Mouse (Mus musculus): ENCODE results near the gene Qrfpr. TPM values are rescaled to one million over a fixed set of nuclear protein-coding genes. Genes with fewer than 3 reads are reported as not detected.

Qrfpr gene
- not detected in 2 replicates for polyA plus RNA-seq (2016; fragmentation: Nextera tagmentation; extraction: Ambion mirVana)

DNA sequence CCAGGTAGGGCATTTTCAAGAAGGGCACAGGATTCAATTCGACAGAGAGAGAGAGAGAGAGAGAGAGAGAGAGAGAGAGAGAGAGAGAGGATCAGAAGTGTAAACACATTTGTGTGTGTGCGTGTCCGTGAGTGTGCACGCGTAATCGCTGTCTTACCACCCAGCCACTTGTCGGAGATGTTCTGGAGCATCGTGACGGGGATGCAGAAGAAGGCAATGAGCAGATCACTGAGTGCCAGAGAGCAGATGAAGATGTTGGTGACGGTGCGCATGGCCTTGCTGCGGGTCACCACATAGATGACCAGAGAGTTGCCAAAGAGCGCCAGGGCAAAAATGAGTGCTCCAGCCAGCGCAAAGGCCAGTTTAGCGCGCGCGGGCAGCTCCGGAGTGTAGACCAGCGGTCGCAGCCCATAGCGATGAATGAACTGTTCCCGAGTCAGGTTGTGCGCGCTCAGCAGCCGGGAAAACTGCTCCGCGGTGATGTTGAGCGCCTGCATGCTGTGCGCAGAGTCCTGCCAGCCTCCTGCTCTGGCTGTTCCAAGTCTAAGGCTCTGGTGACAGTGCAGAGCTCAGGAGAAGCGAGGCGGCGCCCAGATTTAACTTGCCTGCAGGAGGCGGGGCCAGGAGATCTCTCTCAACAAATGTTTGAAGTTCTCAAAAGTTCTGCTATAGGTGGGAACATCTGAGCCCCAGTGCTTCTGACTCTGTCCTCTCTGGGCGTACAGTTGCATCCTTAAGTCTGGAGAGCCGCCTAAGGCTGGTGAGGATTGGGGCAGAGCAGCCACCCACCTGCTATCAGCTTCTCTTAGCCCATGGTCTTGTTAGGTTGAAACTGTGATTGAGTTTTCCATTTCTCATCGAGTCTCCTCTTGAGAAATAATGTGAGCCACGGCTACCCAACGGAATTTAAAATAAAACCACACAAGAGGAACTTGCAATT, at the start of gene Qrfpr:
TSS of gene Qrfpr (minus strand) at position 571 of the 940 bp plus-strand sequence.
- Histone ChIP-seq H3K4me3 (peak within 1 kb of the TSS; percentile 15; the same call in 1 of the 2 replicates), H3K27ac (no peak within 1 kb of the TSS), H3K9ac (no peak within 1 kb of the TSS), H3K36me3 (no peaks in the 10 kb centered on the region), H3K9me3 (no peaks in the 10 kb centered on the region), H3K4me1 (peaks cover 7% of the 10 kb centered on the region; the same call in 1 of the 2 replicates), H3K27me3 (replicated peaks) (peaks cover 27% of the 10 kb centered on the region), H3K4me2 (replicated peaks) (peak within 1 kb of the TSS; percentile 58)
- ATAC-seq (ENCODE audit: low FRiP score, low read depth): 0 out of 2 replicates have a peak, but pooled peaks have one; percentile 48
- WGBS: 12% methylated on average over 39 of the region's 39 CpGs

DNA sequence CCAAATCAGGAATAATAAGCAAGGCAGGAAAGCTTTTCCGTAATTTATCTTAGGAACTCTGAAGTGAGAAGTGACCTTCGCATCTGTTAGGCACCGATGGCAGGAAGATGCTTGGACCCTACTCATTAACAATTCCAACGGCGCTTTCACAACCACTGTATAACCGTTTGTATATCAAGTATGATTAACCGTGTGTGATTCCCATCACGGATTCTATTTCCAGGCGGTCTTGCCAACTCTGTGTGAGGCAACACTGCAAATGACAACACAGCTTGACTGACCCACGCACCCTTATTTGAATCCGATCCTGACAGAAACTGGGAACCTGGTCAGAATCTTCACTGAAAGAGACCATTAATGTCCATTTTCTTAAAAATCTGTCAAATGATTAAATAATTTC, 41.8 kb upstream of the Qrfpr start:
- no peak overlapping the region for H3K4me3 ChIP-seq
- 93% methylated on average over 11 of the region's 11 CpGs for WGBS
- no peaks in the 10 kb centered on the region for H3K27me3 ChIP-seq (replicated peaks)
- H3K9me3 ChIP-seq: no peaks in the 10 kb centered on the region
- H3K9ac ChIP-seq: no peak overlapping the region
- H3K4me1 ChIP-seq: no peaks in the 10 kb centered on the region
- H3K27ac ChIP-seq: no peak overlapping the region
- ATAC-seq (ENCODE audit: low FRiP score, low read depth): no peak
- H3K4me2 ChIP-seq (replicated peaks): no peak overlapping the region
- no peaks in the 10 kb centered on the region for H3K36me3 ChIP-seq

- no peaks in the 10 kb centered on the region for H3K36me3 ChIP-seq
- ATAC-seq (ENCODE audit: low FRiP score, low read depth): no peak
- no peaks in the 10 kb centered on the region for H3K27me3 ChIP-seq (replicated peaks)
- no peak overlapping the region for H3K9ac ChIP-seq
- no peaks in the 10 kb centered on the region for H3K4me1 ChIP-seq
- no peak overlapping the region for H3K27ac ChIP-seq
- WGBS: 71% methylated on average over 4 of the region's 4 CpGs
- H3K4me2 ChIP-seq (replicated peaks): no peak overlapping the region
- H3K4me3 ChIP-seq: no peak overlapping the region
- no peaks in the 10 kb centered on the region for H3K9me3 ChIP-seq
These were observed 41.2 kb upstream of the Qrfpr start for GRCm38 (mm10) chr3:36263265-36263664.

DNA sequence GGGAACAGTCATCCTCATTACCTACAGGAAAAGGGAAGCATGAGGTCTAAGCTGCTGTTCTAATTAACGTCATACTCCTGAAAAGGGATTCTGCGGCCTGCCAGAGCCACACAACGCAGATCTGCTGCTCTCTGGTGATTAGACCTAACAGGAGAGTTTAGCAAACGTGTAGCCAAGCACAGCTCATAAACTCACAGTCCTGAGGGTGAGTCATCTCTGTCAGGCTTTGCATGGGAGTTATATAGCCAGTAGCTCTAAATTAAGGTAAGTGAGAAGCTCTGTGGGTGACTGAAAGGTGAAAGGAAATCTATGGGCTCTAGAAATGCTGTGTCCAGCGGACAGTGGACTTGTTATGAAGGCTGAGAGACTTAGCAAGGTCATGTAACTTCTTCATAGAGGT, 28.5 kb upstream of the Qrfpr start:
- 73% methylated on average over 5 of the region's 5 CpGs for WGBS
- ATAC-seq (ENCODE audit: low FRiP score, low read depth): no peak
- H3K27me3 ChIP-seq (replicated peaks): no peaks in the 10 kb centered on the region
- no peaks in the 10 kb centered on the region for H3K36me3 ChIP-seq
- no peaks in the 10 kb centered on the region for H3K4me1 ChIP-seq
- H3K4me2 ChIP-seq (replicated peaks): no peak overlapping the region
- H3K4me3 ChIP-seq: no peak overlapping the region
- H3K9me3 ChIP-seq: no peaks in the 10 kb centered on the region
- H3K9ac ChIP-seq: no peak overlapping the region
- H3K27ac ChIP-seq: no peak overlapping the region

- WGBS: 93% methylated on average over 2 of the region's 2 CpGs
- H3K9me3 ChIP-seq: no peaks in the 10 kb centered on the region
These were observed 26.3 kb upstream of the Qrfpr start for GRCm38 (mm10) chr3:36248446-36248845.

DNA sequence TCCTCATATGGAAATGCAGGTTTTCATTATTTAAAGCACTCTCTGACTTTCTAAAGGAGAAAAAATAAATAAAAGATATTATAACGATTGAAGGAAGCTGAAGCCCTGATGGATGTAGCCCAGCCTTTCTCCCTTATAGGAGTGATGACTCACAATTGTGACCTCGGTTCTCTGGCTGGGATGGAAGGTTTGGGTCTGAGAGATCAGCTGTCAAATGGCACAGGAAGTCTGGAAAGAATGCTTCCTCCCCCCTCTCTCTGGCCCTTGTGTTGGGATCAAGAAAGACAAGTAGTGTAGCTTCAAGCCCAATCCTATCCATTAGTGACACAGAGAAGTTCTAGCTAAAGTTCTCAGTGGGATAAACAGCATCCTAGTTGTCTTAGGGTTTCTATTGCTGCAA, 7.8 kb upstream of the Qrfpr start:
- H3K36me3 ChIP-seq: no peaks in the 10 kb centered on the region
- H3K27ac ChIP-seq: no peak overlapping the region
- H3K9me3 ChIP-seq: no peaks in the 10 kb centered on the region
- 75% methylated on average over 2 of the region's 2 CpGs for WGBS
- no peak for ATAC-seq (ENCODE audit: low FRiP score, low read depth)
- no peaks in the 10 kb centered on the region for H3K4me1 ChIP-seq
- no peaks in the 10 kb centered on the region for H3K27me3 ChIP-seq (replicated peaks)
- no peak overlapping the region for H3K9ac ChIP-seq
- H3K4me3 ChIP-seq: no peak overlapping the region
- no peak overlapping the region for H3K4me2 ChIP-seq (replicated peaks)

More at GRCm38 (mm10) chr3:36248446-36248845, 26.3 kb upstream of the Qrfpr start:
- Histone ChIP-seq H3K4me1 (no peaks in the 10 kb centered on the region), H3K27me3 (replicated peaks) (no peaks in the 10 kb centered on the region), H3K4me2 (replicated peaks) (no peak overlapping the region), H3K27ac (no peak overlapping the region), H3K4me3 (no peak overlapping the region), H3K9ac (no peak overlapping the region), H3K36me3 (no peaks in the 10 kb centered on the region)
- no peak for ATAC-seq (ENCODE audit: low FRiP score, low read depth)

GRCm38 (mm10) chr3:36227246-36227645, 5.1 kb upstream of the Qrfpr start:
- Histone ChIP-seq H3K27me3 (replicated peaks) (peaks cover 10% of the 10 kb centered on the region), H3K4me2 (replicated peaks) (no peak overlapping the region), H3K4me3 (no peak overlapping the region), H3K36me3 (no peaks in the 10 kb centered on the region), H3K9me3 (no peaks in the 10 kb centered on the region), H3K27ac (no peak overlapping the region), H3K9ac (no peak overlapping the region), H3K4me1 (peaks cover 1% of the 10 kb centered on the region; the same call in 1 of the 2 replicates)
- 96% methylated on average over 1 of the region's 1 CpGs for WGBS
- no peak for ATAC-seq (ENCODE audit: low FRiP score, low read depth)

- ATAC-seq (ENCODE audit: low FRiP score, low read depth): no peak
- Histone ChIP-seq H3K27ac (no peak overlapping the region), H3K27me3 (replicated peaks) (peaks cover 27% of the 10 kb centered on the region), H3K9me3 (no peaks in the 10 kb centered on the region), H3K9ac (no peak overlapping the region), H3K4me1 (peaks cover 7% of the 10 kb centered on the region; the same call in 1 of the 2 replicates), H3K4me2 (replicated peaks) (no peak overlapping the region), H3K4me3 (no peak overlapping the region), H3K36me3 (no peaks in the 10 kb centered on the region)
- 8% methylated on average over 2 of the region's 2 CpGs for WGBS
These were observed 1.2 kb upstream of the Qrfpr start for GRCm38 (mm10) chr3:36223361-36223760.

DNA sequence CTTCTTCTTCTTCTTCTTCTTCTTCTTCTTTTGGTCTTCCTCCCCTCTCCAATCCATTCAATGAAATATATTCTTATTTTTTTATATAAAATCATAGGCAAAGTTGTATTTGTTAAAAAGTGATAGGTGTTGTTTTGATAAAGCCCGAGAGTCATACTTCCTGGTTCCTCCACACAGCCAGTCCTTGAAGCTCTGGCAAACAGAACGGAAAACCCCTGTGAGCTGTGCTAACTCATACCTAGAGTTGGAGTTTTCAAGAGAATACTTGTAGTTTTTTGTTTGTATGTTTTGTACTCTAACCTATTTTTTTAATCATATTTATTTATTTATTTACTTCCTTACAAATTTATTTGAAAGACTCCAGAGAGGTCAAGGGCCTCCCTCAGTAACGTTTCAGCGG, 9.4 kb downstream of the Qrfpr start:
- H3K36me3 ChIP-seq: no peaks in the 10 kb centered on the region
- H3K9me3 ChIP-seq: no peaks in the 10 kb centered on the region
- no peak overlapping the region for H3K4me2 ChIP-seq (replicated peaks)
- WGBS: 88% methylated on average over 4 of the region's 4 CpGs
- H3K4me3 ChIP-seq: no peak overlapping the region
- H3K4me1 ChIP-seq: no peaks in the 10 kb centered on the region
- no peak for ATAC-seq (ENCODE audit: low FRiP score, low read depth)
- no peak overlapping the region for H3K27ac ChIP-seq
- H3K9ac ChIP-seq: no peak overlapping the region
- no peaks in the 10 kb centered on the region for H3K27me3 ChIP-seq (replicated peaks)

DNA sequence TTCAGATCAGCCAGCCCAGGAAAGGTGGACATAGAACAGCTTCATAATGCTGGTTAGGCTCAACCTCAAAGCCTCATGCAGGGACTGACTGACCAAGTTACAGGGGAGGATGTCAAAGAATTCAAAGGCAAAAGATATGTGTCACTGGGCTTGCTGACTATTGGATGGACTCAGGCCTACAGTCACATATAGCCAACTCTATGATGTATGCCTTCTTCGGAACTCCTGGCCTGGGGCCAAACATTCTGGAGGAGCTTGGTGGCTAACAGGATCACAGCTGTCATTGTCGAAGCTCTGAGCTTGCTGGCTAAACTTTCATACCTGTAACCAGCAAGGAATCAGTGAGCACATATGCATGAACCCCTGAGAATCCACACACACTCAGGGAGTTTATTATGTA, 11.2 kb downstream of the Qrfpr start:
- ATAC-seq (ENCODE audit: low FRiP score, low read depth): no peak
- no peaks in the 10 kb centered on the region for H3K36me3 ChIP-seq
- H3K9ac ChIP-seq: no peak overlapping the region
- H3K4me1 ChIP-seq: no peaks in the 10 kb centered on the region
- H3K9me3 ChIP-seq: no peaks in the 10 kb centered on the region
- 78% methylated on average over 2 of the region's 2 CpGs for WGBS
- H3K4me3 ChIP-seq: no peak overlapping the region
- H3K27me3 ChIP-seq (replicated peaks): no peaks in the 10 kb centered on the region
- H3K27ac ChIP-seq: no peak overlapping the region
- no peak overlapping the region for H3K4me2 ChIP-seq (replicated peaks)

DNA sequence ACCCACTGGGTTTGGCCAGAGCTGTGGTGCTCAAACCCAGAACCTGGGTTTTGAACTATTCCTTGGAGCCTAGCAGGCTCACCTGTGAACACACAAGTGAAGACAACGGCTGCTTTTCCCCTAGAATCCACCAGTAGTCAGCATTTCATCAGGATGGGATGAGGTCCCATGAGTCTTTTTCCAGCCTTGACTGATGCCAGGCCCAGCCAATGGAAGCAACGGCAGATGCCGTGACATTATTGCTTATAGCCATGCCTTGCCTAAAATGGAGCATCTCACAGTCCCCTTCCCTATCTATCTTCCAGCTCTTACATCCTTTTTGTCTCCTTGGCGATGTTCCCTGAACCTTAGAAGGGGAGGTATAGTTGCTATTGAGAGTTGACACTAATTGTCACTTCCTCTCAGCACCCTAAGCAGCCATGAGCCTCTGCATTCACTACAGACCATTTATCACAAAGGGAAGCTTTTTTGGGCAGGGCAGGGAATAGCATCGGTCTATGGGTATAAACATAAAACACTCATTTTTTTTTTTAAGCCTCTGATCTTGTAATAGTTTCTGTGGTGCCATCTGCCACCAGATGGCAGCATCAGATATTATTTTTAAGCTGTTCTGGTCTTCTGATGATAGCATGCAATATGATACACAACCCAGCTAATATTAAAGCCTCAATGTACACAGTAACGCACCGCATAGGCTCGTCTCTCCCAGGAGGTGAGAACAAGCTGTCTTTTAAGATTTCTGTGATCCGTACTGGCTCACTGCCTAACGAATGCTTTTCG, 12.1 kb downstream of the Qrfpr start:
- ATAC-seq (ENCODE audit: low FRiP score, low read depth): no peak
- Histone ChIP-seq H3K9me3 (no peaks in the 10 kb centered on the region), H3K27ac (no peak overlapping the region), H3K4me2 (replicated peaks) (no peak overlapping the region), H3K27me3 (replicated peaks) (no peaks in the 10 kb centered on the region), H3K4me3 (no peak overlapping the region), H3K4me1 (no peaks in the 10 kb centered on the region), H3K9ac (no peak overlapping the region), H3K36me3 (no peaks in the 10 kb centered on the region)
- WGBS: 71% methylated on average over 11 of the region's 11 CpGs

- ATAC-seq (ENCODE audit: low FRiP score, low read depth): no peak
- 77% methylated on average over 19 of the region's 19 CpGs for WGBS
- H3K27ac ChIP-seq: no peak overlapping the region
These were observed 14.4 kb downstream of the Qrfpr start for GRCm38 (mm10) chr3:36207520-36208264.

More at GRCm38 (mm10) chr3:36207520-36208264, 14.4 kb downstream of the Qrfpr start:
- Histone ChIP-seq H3K9ac (no peak overlapping the region), H3K36me3 (no peaks in the 10 kb centered on the region), H3K9me3 (no peaks in the 10 kb centered on the region), H3K27me3 (replicated peaks) (no peaks in the 10 kb centered on the region), H3K4me3 (no peak overlapping the region), H3K4me1 (no peaks in the 10 kb centered on the region), H3K4me2 (replicated peaks) (no peak overlapping the region)
